Mouse (Mus musculus): ENCODE measurements at regions not wholly inside any gene's neighbourhood (a gene's known extent, or its start where the extent isn't known, plus 50 kb on each side); places are given as distances from the start of the nearest gene placed in this dataset.
"Not testable (repeated sequence)": the region's sequence is repeated elsewhere in the genome, so short reads cannot be mapped to it uniquely, and the experiment has no call there.

DNA sequence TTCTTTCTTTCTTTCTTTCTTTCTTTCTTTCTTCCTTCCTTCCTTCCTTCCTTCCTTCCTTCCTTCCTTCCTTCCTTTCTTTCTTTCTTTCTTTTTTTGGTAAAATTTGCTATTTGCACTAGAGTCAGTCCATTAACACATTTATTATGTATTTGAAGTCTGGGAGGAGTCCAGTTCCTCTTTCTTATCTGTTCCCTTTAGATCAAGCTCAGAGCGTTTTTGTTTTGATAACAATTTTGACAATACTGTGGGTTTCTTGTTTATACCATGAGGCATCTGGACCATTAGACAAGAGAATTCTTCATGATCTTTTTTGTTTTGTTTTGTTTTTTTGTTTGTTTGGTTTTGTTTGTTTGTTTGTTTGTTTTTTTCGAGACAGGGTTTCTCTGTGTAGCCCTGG lies 52.3 kb upstream of the Cttnbp2 start:
- WGBS = 89% methylated on average over 2 of the region's 2 CpGs
- H3K4me3 ChIP-seq (replicated peaks) = not testable (repeated sequence)

DNA sequence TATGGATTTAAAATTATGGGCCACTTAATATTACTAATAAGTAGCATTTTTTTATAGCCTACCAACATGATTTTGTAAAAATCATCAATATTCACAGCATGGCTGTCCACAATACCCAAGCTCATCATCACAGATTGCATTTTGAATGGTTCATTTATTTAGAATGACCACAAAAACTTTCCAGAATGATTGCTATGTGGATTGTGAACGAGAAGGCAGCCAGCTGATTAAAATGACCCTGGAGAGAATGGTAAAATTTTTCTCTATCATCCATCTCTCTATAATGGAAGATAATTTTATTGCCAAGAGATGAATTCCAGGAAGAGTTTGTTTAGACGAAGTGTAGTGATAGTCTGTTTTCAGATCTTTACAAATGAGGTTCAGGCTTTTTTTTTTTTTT lies 54.6 kb upstream of the Cttnbp2 start:
- Histone ChIP-seq H3K9me3 (replicated peaks) (no peaks in the 10 kb centered on the region), H3K27ac (replicated peaks) (no peak overlapping the region), H3K4me2 (replicated peaks) (no peak overlapping the region), H3K36me3 (no peaks in the 10 kb centered on the region), H3K9ac (no peak overlapping the region), H3K4me3 (replicated peaks) (no peak overlapping the region), H3K27me3 (no peaks in the 10 kb centered on the region), H3K4me1 (no peaks in the 10 kb centered on the region)
- ATAC-seq (ENCODE audit: insufficient number of reproducible peaks, low FRiP score, low TSS enrichment, low read depth) = no peak
- WGBS = 74% methylated on average over 2 of the region's 2 CpGs

More for the DNA sequence above, 52.3 kb upstream of the Cttnbp2 start:
- ATAC-seq (ENCODE audit: insufficient number of reproducible peaks, low FRiP score, low TSS enrichment, low read depth); H3K36me3 ChIP-seq; H3K9ac ChIP-seq; H3K9me3 ChIP-seq (replicated peaks); H3K4me1 ChIP-seq; H3K4me2 ChIP-seq (replicated peaks); H3K27me3 ChIP-seq; H3K27ac ChIP-seq (replicated peaks): not testable (repeated sequence)

DNA sequence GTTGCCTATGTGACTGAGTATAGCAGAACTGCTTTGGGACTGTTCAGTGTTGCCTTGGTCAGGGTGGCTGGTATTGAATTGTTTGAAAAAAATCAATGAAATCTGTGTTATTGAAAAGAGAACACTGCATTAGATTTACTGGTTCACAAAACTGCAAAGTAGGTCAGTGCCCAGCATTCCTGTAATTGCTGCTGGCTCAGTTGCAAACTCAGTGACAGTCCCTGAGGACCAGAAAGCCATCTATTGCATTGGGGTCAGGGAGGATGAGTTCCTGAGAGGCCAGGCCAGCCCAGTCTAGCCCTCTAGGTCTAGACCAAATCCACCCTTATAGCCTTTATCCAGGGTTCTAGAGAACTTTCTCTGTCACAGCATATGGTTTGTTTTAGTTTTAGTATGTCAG lies 63.9 kb upstream of the Cttnbp2 start:
- H3K4me1 ChIP-seq = no peaks in the 10 kb centered on the region
- H3K27me3 ChIP-seq = no peaks in the 10 kb centered on the region
- no peaks in the 10 kb centered on the region for H3K36me3 ChIP-seq
- H3K9me3 ChIP-seq (replicated peaks) = no peaks in the 10 kb centered on the region
- H3K27ac ChIP-seq (replicated peaks) = no peak overlapping the region
- H3K9ac ChIP-seq = no peak overlapping the region
- no peak overlapping the region for H3K4me3 ChIP-seq (replicated peaks)
- ATAC-seq (ENCODE audit: insufficient number of reproducible peaks, low FRiP score, low TSS enrichment, low read depth) = no peak
- no peak overlapping the region for H3K4me2 ChIP-seq (replicated peaks)

DNA sequence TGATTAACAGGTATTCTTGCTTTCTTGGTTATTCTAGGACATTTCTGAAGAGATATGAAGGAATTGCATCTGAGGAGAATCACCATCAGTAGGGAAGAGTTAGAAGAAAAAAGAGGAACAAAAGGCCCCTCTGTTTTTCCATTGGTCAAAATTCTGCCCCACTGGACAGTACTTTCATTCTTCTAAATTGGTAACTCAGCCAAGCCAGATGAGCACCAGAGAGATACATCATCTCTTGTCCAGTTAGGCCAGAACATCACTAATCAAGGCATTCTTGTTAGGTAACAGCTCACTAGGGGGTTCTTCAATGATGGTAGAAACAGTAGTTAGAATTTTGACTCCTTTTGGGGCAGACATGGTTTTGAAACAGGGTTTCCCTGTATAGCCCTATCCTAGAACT lies 74.8 kb upstream of the Cttnbp2 start:
- Histone ChIP-seq H3K4me1 (no peaks in the 10 kb centered on the region), H3K27me3 (no peaks in the 10 kb centered on the region), H3K4me2 (replicated peaks) (no peak overlapping the region), H3K9ac (no peak overlapping the region), H3K9me3 (replicated peaks) (no peaks in the 10 kb centered on the region), H3K4me3 (replicated peaks) (no peak overlapping the region), H3K27ac (replicated peaks) (no peak overlapping the region), H3K36me3 (no peaks in the 10 kb centered on the region)
- no peak for ATAC-seq (ENCODE audit: insufficient number of reproducible peaks, low FRiP score, low TSS enrichment, low read depth)

DNA sequence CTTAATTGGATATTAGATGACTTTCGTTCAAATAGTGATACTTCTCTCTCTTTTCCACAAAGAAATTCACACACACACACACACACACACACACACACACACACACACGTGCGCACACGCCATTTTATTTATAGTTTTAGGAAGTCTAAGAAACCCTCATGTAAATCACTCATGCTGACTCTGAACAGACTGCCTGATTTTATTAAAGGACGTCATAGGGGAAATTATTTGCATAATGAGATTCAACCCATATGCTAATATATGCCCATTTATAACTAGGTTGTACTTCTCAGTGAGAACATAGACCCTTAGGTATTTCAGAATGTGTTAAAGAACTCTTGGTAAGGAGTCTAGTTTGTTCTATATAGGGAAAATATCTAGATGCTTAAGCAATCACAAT lies 82.0 kb upstream of the Cttnbp2 start:
- 73% methylated on average over 5 of the region's 5 CpGs for WGBS
- ATAC-seq (ENCODE audit: insufficient number of reproducible peaks, low FRiP score, low TSS enrichment, low read depth) = no peak

DNA sequence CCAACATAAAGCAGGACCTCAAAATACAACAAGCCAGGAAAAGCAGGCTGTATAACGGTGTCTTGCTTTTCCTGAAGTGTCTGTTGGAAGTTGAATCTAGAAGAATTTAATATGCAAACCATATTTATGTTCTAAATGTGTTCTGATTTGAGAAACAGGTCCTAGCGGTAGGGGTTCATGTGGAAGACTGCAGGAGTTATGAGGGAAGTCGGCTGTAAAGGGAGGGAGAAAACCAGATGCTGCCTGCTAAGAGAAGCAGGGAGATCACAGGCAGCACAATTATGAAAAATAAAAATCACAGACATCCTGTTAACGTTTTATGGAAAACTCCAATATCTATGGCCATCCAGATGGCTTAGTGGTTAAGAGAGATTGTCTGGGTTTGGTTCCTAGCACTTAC lies 85.0 kb upstream of the Cttnbp2 start:
- Histone ChIP-seq H3K36me3 (no peaks in the 10 kb centered on the region), H3K27me3 (no peaks in the 10 kb centered on the region), H3K9me3 (replicated peaks) (no peaks in the 10 kb centered on the region), H3K4me3 (replicated peaks) (no peak overlapping the region), H3K9ac (no peak overlapping the region), H3K4me2 (replicated peaks) (no peak overlapping the region), H3K27ac (replicated peaks) (no peak overlapping the region), H3K4me1 (no peaks in the 10 kb centered on the region)
- WGBS = 55% methylated on average over 4 of the region's 4 CpGs
- ATAC-seq (ENCODE audit: insufficient number of reproducible peaks, low FRiP score, low TSS enrichment, low read depth) = no peak

More for the DNA sequence above, 82.0 kb upstream of the Cttnbp2 start:
- H3K9ac ChIP-seq = no peak overlapping the region
- no peaks in the 10 kb centered on the region for H3K27me3 ChIP-seq
- H3K4me1 ChIP-seq = no peaks in the 10 kb centered on the region
- no peak overlapping the region for H3K4me3 ChIP-seq (replicated peaks)
- no peaks in the 10 kb centered on the region for H3K36me3 ChIP-seq
- no peak overlapping the region for H3K27ac ChIP-seq (replicated peaks)
- no peak overlapping the region for H3K4me2 ChIP-seq (replicated peaks)
- H3K9me3 ChIP-seq (replicated peaks) = no peaks in the 10 kb centered on the region

DNA sequence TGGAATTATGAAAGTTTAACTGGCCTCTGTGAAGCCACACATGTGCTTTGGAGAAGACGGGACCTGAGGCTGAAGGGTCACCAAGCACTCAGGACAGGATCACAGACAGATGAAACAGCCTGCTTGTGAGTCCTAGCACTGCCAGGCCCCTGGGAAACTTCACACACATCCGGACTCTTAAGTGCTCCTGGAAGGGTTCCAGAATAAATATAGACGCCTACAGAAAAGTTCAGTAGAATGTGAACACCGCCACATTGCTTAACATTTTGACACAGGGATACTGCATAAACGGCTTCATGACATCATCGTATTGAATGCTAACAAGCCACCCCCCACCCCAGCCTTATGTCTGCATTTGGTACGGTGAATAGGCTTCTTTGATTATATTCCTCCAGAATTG lies 87.3 kb upstream of the Cttnbp2 start:
- no peaks in the 10 kb centered on the region for H3K4me1 ChIP-seq
- H3K36me3 ChIP-seq = no peaks in the 10 kb centered on the region
- no peaks in the 10 kb centered on the region for H3K27me3 ChIP-seq
- H3K9ac ChIP-seq = no peak overlapping the region
- no peak overlapping the region for H3K27ac ChIP-seq (replicated peaks)
- H3K4me2 ChIP-seq (replicated peaks) = no peak overlapping the region
- ATAC-seq (ENCODE audit: insufficient number of reproducible peaks, low FRiP score, low TSS enrichment, low read depth) = no peak
- WGBS = 51% methylated on average over 7 of the region's 7 CpGs
- H3K4me3 ChIP-seq (replicated peaks) = no peak overlapping the region
- no peaks in the 10 kb centered on the region for H3K9me3 ChIP-seq (replicated peaks)

DNA sequence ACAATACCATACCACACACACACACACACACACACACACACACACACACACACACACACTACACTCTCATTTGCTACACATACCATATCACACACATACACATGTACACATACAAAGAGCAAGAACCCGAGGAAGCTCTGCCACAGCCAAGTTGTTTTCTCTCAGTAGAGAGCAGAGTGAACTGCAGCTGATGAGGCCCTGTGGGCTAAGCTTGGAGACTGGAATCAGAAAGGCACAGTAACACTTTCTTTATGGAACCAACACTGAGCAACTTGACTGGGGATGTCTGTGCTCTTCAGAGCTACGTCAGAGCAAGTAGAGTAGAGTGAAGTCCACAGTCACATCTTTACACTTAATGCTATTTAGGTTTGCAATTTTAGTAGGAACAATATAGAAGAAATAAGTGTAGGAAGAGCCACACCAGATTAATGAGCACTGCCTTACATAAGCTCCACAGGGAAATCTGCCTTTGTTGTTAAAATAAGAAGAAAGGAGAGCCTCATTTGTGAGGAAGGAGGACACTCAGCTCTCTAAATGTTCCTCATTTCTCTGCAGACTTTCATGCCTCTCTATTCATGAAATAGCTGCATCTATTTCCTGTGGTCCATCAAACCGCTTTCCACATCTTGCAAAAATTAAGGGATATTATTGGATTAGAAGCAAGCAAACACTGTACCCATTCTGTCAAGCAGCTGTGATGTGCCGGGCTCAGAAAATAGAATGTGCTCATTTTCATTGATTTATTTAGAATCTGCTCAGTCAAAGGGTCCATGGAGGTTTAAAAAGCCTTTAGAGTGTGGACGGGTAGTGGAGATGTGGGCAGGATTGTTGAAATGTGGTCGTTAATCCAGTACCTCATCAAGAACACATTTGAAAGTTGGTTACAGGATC lies 107.0 kb upstream of the Cttnbp2 start:
- no peak overlapping the region for H3K4me3 ChIP-seq (replicated peaks)
- 36% methylated on average over 6 of the region's 6 CpGs for WGBS
- H3K27ac ChIP-seq (replicated peaks) = 0 out of 2 replicates have a peak overlapping the region, but pooled peaks have one; percentile 25
- ATAC-seq (ENCODE audit: insufficient number of reproducible peaks, low FRiP score, low TSS enrichment, low read depth) = no peak; the same call in 1 of the 2 replicates
- H3K9ac ChIP-seq = no peak overlapping the region
- no peaks in the 10 kb centered on the region for H3K9me3 ChIP-seq (replicated peaks)
- H3K36me3 ChIP-seq = no peaks in the 10 kb centered on the region
- no peaks in the 10 kb centered on the region for H3K27me3 ChIP-seq
- H3K4me1 ChIP-seq = no peaks in the 10 kb centered on the region
- H3K4me2 ChIP-seq (replicated peaks) = no peak overlapping the region

DNA sequence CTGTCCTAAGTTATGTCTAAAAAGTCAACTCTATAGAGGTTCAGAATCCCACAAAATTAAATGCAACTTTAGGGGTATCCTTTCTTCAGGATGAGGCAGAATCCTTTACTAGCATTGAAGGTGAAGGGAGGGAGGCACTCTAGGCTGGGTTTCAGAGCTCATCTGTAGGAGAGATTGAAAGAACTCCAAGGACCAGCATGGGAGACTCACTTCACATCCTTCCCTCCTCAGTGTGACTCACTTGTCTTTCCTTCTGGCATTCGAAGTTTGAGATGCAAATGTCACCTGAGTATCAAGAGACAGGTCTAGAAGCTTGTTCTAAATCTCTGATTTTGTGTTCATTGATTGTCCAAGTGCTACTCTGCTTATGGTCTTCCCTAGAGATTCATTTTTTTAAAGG lies 113.9 kb upstream of the Cttnbp2 start:
- H3K4me2 ChIP-seq (replicated peaks) = no peak overlapping the region
- H3K4me1 ChIP-seq = no peaks in the 10 kb centered on the region
- no peak overlapping the region for H3K4me3 ChIP-seq (replicated peaks)
- H3K36me3 ChIP-seq = no peaks in the 10 kb centered on the region
- no peak overlapping the region for H3K9ac ChIP-seq
- ATAC-seq (ENCODE audit: insufficient number of reproducible peaks, low FRiP score, low TSS enrichment, low read depth) = no peak
- 51% methylated on average over 1 of the region's 1 CpGs for WGBS
- H3K27ac ChIP-seq (replicated peaks) = no peak overlapping the region
- no peaks in the 10 kb centered on the region for H3K9me3 ChIP-seq (replicated peaks)
- no peaks in the 10 kb centered on the region for H3K27me3 ChIP-seq

DNA sequence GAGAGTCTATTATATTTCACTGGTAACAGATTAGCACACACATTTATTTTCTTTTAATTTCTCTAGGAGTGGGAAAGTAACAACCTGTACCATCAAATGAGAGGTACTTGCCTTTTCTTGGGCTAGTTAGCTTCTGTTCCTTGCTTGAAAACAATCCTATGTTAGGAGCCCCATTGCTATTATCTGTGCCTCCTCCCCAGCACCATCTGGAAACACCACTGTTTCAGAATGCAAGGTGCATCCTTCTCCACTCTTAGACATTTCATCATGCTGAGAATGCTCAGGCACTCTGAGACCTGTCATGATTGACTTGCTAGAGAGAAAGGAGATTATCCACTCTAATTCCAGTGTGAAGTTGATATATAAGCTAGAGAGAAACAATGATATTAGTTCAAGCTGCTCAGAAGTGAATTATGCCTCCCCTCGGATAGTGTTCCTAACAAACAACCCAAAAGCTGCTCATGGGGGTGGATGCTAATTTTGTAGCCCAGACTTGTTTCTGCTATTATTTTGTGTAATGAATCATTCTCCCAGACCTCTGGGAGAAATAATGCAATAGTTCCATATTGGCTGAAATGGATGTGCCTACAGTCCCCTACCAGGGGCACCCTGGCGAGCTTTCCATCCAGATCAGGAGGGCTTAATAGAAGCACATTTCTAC lies 119.0 kb upstream of the Cttnbp2 start:
- Histone ChIP-seq H3K9me3 (replicated peaks) (no peaks in the 10 kb centered on the region), H3K4me2 (replicated peaks) (no peak overlapping the region), H3K27ac (replicated peaks) (no peak overlapping the region), H3K9ac (no peak overlapping the region), H3K27me3 (no peaks in the 10 kb centered on the region), H3K36me3 (no peaks in the 10 kb centered on the region), H3K4me1 (no peaks in the 10 kb centered on the region), H3K4me3 (replicated peaks) (no peak overlapping the region)
- WGBS = 82% methylated on average over 2 of the region's 2 CpGs
- ATAC-seq (ENCODE audit: insufficient number of reproducible peaks, low FRiP score, low TSS enrichment, low read depth) = no peak

DNA sequence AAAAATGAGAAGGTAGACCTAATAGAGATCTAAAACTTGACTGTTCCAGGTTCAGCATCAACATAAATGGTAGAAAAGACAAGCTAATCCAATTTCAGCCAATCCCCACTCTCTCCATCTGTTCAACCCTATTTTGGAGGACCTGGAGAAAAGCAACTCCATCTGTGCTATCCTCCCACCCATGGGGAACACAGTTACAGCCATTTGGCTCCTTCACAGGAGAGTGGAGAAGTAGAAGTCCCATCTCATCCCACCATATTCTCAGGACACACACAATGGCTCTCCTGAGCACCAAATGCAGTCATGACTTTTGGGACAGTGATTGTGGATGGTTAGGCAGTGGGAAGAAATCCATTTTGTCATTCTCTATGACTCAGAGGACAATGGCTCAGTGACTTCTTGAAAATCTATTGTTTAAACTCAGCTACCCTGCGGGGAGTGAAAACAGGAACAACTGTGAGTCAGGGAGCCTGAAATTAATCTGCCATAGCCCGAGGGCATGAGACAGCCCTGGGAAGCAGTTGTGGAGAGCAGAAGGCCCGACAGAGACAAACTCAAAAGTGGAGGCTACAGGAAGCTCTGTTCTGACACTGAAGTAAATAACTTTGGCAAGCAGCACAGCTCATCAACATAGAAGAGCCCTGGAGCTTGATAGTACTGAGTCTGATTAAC lies 125.2 kb upstream of the Cttnbp2 start:
- no peak for ATAC-seq (ENCODE audit: insufficient number of reproducible peaks, low FRiP score, low TSS enrichment, low read depth)

More for the DNA sequence above, 125.2 kb upstream of the Cttnbp2 start:
- H3K27ac ChIP-seq (replicated peaks) = no peak overlapping the region
- H3K27me3 ChIP-seq = no peaks in the 10 kb centered on the region
- H3K36me3 ChIP-seq = no peaks in the 10 kb centered on the region
- H3K4me3 ChIP-seq (replicated peaks) = no peak overlapping the region
- H3K4me2 ChIP-seq (replicated peaks) = no peak overlapping the region
- H3K9ac ChIP-seq = no peak overlapping the region
- H3K9me3 ChIP-seq (replicated peaks) = no peaks in the 10 kb centered on the region
- WGBS = 13% methylated on average over 3 of the region's 3 CpGs
- no peaks in the 10 kb centered on the region for H3K4me1 ChIP-seq
